ENCODE assay signal across 15 mouse cellular contexts in the genomic region with DNA sequence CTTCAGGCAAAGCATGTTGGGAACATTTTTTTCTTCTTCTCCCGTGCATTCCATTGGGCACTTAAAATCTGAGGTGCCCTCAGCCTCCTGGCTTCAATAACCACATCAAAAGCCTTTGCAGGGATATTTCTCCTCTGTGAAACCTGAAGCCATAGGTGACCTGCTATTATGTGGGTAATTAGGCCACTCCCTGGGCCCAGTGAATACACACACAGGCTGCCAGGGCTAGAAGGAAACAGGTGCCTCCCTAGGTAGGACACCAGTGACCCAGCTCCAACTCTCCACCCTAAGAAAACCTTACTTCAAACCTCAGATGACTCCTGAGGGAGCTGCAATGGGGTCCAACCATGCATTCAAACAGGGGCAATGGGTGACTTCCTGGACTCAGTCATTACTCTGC. TPM values are rescaled to one million over a fixed set of nuclear protein-coding genes. Genes with fewer than 3 reads are reported as not detected.
"Had no signal": no experiment of that assay in that cellular context is flagged by ENCODE, and none has a peak within 500 bp of the region (broad histone marks: within the 10 kb centered on the region; RNA-seq: fewer than 3 reads in every experiment).

No protein-coding gene starts in this region.

- H3K9ac ChIP-seq: liver, embryonic 15.5 days; liver, postnatal 0 days; midbrain, embryonic 13.5 days; midbrain, embryonic 15.5 days; neural tube, embryonic 12.5 days; stomach, embryonic 15.5 days had no signal

- DNase-seq: liver, postnatal 0 days; lung, adult 2 months; right cerebral cortex, postnatal 14 days; thymus, adult 18-20 months; thymus, postnatal 14 days; thymus, postnatal 36 days had no signal

- H3K4me1 ChIP-seq: liver, embryonic 15.5 days; megakaryocyte, embryonic 14.5 days; midbrain, embryonic 13.5 days; midbrain, embryonic 15.5 days; stomach, embryonic 15.5 days had no signal

- H3K27ac ChIP-seq: liver, embryonic 15.5 days; macrophage; midbrain, embryonic 13.5 days; midbrain, embryonic 15.5 days; neural tube, embryonic 12.5 days; stomach, embryonic 15.5 days had no signal

- H3K4me2 ChIP-seq: liver, embryonic 15.5 days; midbrain, embryonic 11.5 days; midbrain, embryonic 13.5 days; midbrain, embryonic 15.5 days; neural tube, embryonic 12.5 days; stomach, embryonic 15.5 days had no signal

- H3K4me3 ChIP-seq: liver, embryonic 15.5 days; megakaryocyte, embryonic 14.5 days; midbrain, embryonic 13.5 days; midbrain, embryonic 15.5 days; neural tube, embryonic 12.5 days; stomach, embryonic 15.5 days had no signal

- H3K36me3 ChIP-seq: liver, embryonic 15.5 days; midbrain, embryonic 13.5 days; midbrain, embryonic 15.5 days; neural tube, embryonic 12.5 days; stomach, embryonic 15.5 days had no signal

- ATAC-seq: liver, postnatal 0 days; lung, postnatal 0 days; midbrain, embryonic 13.5 days; midbrain, embryonic 15.5 days had no signal

- H3K27me3 ChIP-seq: liver, embryonic 15.5 days; megakaryocyte, embryonic 14.5 days; neural tube, embryonic 12.5 days; stomach, embryonic 15.5 days had no signal

- H3K9me3 ChIP-seq: liver, embryonic 15.5 days; midbrain, embryonic 13.5 days; midbrain, embryonic 15.5 days; neural tube, embryonic 12.5 days; stomach, embryonic 15.5 days had no signal

RNA-seq across cellular contexts. Expression of a gene that starts 11.4 kb away (rescaled TPM):
- polyA plus RNA-seq: liver, embryonic 15.5 days; liver, postnatal 0 days; macrophage had no signal
